Mouse (Mus musculus) gastrocnemius, postnatal 36 days (tissue): Measurements from ENCODE around the gene Spag6. TPM values are rescaled to one million over a fixed set of nuclear protein-coding genes. Genes with fewer than 3 reads are reported as not detected.
A peak's percentile ranks its signal among the peaks of the same experiment; 100 is the strongest.

Experiments used
- DNase-seq, 2 experiments: peaks; one replicate each; pipeline ENCODE4 v3.0.0; 2022
- intact Hi-C: fragments of 180-260 bp; cut with DNase I; formaldehyde crosslinking; loops from one replicate; pipeline ENCODE4 v1.15.1; 2025
- total RNA-seq, 2 experiments: library from RNA; stranded (reverse); gene quantifications; 2 replicates each; pipeline ENCODE4 v1.2.3; 2021

The Spag6 gene
- total RNA-seq, 2 experiments from 2014 or later: 0.77 to 0.84 TPM

DNA sequence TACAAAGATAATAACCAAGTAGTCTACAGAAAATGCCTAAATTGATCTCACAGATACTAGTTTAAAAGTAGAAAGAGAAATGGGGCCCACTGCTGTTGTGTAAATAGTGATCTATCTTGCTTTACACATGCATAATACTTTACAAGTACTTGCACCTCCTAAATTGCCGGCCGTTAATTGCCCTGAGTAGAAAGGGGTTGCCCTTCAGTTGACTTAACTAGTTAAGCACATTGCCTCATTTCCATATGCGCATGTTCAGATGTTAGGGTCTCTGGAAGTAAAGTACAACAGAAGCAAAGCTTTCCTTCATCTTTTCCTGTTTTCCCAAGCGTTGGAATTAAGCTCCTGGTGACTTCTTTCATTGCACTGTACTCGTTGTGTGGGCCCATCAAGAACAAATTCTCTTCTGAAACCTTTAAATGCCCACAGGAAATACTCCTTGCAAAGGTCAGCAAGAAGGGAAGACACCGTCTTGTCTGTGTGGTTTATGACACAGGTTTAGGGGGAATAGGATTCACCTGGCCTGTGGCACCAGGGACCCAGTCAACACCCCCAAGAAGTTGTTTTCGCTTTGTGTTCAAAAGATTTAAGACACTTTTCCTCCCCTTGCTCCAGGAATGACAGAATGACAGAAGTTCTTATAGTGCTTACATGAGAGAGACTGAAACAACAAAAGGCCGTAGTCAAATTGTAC, 6.9 kb upstream of the Spag6 start:
- DNase-seq: no peak
- intact Hi-C loops: no loop called here

DNA sequence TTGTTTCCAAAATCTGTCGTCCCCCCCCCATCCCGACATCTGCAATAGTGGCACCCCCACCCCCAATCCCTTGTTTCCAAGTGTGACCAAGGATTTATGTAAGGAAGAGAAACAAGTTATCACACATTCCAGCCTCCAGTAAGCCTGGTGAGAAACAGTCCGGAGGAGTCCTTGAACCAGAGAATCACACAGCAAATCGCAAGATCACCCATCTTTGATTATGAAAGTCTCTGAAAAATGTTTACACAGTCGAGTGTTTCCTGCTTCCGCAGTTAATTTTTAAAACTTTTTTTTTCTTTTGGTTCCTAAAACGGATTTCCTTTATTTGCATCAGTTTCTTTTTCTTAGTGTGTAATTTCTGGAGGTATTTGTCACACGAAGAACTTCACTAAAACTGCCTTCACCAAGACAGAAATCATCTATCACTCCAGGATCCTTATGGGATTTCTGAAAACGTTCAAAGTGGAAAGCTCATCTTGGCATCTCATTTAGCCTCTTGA, 6.1 kb upstream of the Spag6 start:
- DNase-seq: no peak
- intact Hi-C loops: no loop called here

DNA sequence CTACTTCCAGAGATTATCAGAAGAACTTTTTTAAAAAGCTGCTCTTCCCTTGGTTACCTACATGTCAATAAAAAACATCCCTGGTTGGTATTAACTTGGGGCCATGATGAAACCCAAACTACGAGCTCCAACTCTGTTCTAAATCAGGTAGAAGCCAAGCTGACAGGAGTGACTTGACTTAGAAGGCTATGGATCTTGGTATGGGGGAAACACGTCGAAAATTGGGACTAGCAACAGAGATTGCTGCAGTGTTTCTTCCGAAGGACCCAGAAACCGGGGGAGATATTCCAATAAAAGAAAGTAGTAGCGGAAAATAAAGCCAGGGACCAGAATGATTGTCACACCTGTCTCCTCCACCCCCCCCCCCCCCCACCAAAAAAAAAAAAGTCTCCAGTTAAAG, 5.5 kb upstream of the Spag6 start:
- intact Hi-C loops: no loop called here
- no peak for DNase-seq

GRCm38 (mm10) chr2:18688708-18689063, 5.1 kb upstream of the Spag6 start:
- intact Hi-C loops: no loop called here
- DNase-seq: peak; percentile 33 to 37

- intact Hi-C loops: no loop called here
- peak in 1 of 2 experiments; percentile 58 for DNase-seq
Observed at GRCm38 (mm10) chr2:18689064-18689921, 4.5 kb upstream of the Spag6 start.

- intact Hi-C loops: loop anchor here (10.0 kb wide), 1 partner anchor 295 kb away; the partner anchor contains the start of gene Dnajc1
- DNase-seq: peak in 1 of 2 experiments; percentile 33
Observed at GRCm38 (mm10) chr2:18690055-18690691, 3.7 kb upstream of the Spag6 start.

- DNase-seq: no peak
- intact Hi-C loops: loop anchor here (10.0 kb wide), 1 partner anchor 296 kb away; the partner anchor contains the start of gene Dnajc1
Observed at GRCm38 (mm10) chr2:18690756-18691155, 3.1 kb upstream of the Spag6 start.

GRCm38 (mm10) chr2:18692031-18692430, 1.8 kb upstream of the Spag6 start:
- no peak for DNase-seq
- intact Hi-C loops: loop anchor here (2.0 to 10.0 kb wide), 2 partner anchors 15 to 297 kb away; partner anchors contain the start of genes Bmi1 and Dnajc1

- intact Hi-C loops: loop anchor here (2.0 to 10.0 kb wide), 2 partner anchors 16 to 298 kb away; partner anchors contain the start of genes Bmi1 and Dnajc1
- DNase-seq: no peak
Observed at GRCm38 (mm10) chr2:18692548-18692947, 1.3 kb upstream of the Spag6 start.

DNA sequence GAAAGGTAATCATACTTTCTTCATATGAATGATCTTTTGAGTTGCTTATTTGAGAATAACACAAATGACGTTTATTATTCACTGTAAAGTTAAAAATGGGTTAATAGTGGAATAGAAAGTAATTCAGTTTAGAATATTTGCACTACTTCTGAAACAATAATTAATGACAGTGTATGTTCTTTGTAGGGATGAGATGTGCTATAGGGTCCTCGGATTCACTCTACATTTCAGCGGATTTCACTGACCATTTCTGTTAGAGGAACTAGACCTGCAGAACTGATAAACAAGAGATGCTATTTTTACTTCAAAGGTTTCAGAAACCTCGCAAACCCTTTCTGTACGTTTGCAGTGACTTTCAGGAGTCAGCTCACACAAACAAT, 351 bp upstream of the Spag6 start:
- intact Hi-C loops: loop anchor here (2.0 to 10.0 kb wide), 2 partner anchors 17 to 299 kb away; partner anchors contain the start of genes Bmi1 and Dnajc1

DNA sequence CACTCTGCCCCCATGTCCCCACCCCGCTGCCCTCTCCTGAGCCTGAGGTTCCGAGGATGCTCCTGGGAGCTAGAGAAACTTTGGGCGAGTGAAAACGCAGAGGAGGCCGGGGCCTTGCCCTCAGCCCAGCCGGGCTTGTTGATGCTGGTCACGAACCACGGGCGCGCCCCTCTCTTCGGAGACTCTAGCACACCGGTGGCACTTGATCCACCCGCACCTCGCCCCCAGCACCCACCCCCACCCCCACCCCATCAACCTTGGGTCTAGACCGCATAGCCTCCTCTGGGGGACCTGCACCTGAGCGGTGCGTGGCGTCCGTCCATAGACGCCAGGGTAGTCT, 749 bp downstream of the Spag6 start:
- no peak for DNase-seq
- intact Hi-C loops: loop anchor here (10.0 kb wide), 1 partner anchor 300 kb away; the partner anchor contains the start of gene Dnajc1

More for the DNA sequence above, 351 bp upstream of the Spag6 start:
- no peak for DNase-seq

GRCm38 (mm10) chr2:18695163-18695562, 1.3 kb downstream of the Spag6 start:
- DNase-seq: no peak
- intact Hi-C loops: loop anchor here (10.0 kb wide), 1 partner anchor 300 kb away; the partner anchor contains the start of gene Dnajc1

DNA sequence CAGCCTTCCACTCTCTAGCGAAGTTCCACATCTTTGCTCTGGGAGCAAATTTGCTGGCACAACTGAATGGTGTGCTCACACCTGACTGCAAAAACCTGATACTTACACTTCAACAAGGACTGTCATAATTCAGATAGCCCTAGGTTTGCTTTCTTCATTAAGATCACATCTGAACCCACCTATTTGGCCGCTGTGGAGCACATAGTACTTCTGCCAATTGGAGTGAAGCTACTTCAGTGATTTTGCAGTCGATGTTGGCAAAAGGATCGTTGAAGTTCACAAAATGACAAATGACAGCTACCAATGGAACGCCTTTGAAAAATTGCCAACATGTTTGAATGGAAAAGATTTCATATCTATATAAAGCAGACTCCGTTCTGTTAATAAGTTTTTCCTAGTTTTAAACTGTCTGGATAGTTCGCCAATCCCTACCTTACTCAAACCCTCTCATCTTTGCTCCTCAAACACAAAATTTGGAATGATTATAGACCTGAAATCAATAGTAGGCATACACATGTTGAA, 1.9 kb downstream of the Spag6 start:
- intact Hi-C loops: loop anchor here (10.0 kb wide), 1 partner anchor 301 kb away; the partner anchor contains the start of gene Dnajc1
- DNase-seq: no peak

GRCm38 (mm10) chr2:18697591-18698244, 3.9 kb downstream of the Spag6 start:
- no peak for DNase-seq
- intact Hi-C loops: loop anchor here (10.0 kb wide), 1 partner anchor 303 kb away; the partner anchor contains the start of gene Dnajc1

GRCm38 (mm10) chr2:18698663-18699385, 5.0 kb downstream of the Spag6 start:
- peak in 1 of 2 experiments; percentile 32 for DNase-seq
- intact Hi-C loops: loop anchor here (10.0 kb wide), 1 partner anchor 304 kb away; the partner anchor contains the start of gene Dnajc1

DNA sequence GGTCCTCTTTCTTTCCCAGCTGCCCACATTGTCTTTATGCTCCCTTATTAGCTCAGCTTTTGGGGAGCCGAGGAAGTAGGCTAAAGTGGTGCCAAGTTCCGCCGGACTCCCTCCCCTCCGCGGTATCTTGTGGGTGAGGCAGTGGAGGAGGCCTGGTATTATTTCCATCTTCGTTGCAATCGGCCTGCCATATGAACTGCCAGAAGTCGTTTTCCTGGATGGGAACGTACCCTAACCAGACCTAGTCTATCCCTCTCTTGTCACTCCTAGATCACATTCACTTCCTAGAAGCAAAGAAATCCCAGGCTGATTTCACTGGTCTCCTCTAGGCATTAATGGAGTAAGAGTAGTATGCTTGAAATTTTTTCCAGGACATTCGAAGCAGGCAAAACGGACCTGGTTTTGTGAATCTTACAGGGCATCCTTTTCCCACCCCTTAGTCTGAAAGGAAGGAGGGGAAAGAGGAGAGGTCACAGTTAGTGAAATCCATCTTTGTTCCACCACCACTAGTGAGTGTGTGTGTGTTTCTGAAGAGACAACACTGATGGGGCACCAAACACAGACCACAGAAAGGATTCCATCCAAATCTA, 5.7 kb downstream of the Spag6 start:
- intact Hi-C loops: loop anchor here (10.0 kb wide), 1 partner anchor 305 kb away; the partner anchor contains the start of gene Dnajc1
- no peak for DNase-seq

GRCm38 (mm10) chr2:18710356-18710755, 16.5 kb downstream of the Spag6 start:
- intact Hi-C loops: no loop called here
- DNase-seq: no peak

GRCm38 (mm10) chr2:18713071-18713470, 19.2 kb downstream of the Spag6 start:
- DNase-seq: no peak
- intact Hi-C loops: no loop called here
